Mouse (Mus musculus): ENCODE data around the gene Gipc2.

- TF ChIP-seq CTCF (IDR thresholded peaks at IDR 0.05; ENCODE audit: extremely low read depth, insufficient read depth, low read length) (no peak), POLR2A (IDR thresholded peaks at IDR 0.05; ENCODE audit: extremely low read depth, insufficient read depth, low read length) (no peak)
These were observed 13.3 kb upstream of the Gipc2 start for GRCm38 (mm10) chr3:152179285-152179684.
